Mouse (Mus musculus) heart, embryonic 16.5 days (tissue): ENCODE data around the gene Nav1. TPM values are rescaled to one million over a fixed set of nuclear protein-coding genes. Genes with fewer than 3 reads are reported as not detected.

Experiments
- ATAC-seq: fragments of 200-750 bp; cut with Nextera tagmentation; replicated peaks from 2 replicates; pipeline ENCODE4 v1.8.0; 2017; ENCODE audit warnings: moderate number of reproducible peaks; ENCODE audit not compliant: insufficient read depth, low FRiP score; ENCODE audit errors: extremely low read depth
- H3K27ac ChIP-seq: fragments of 300-500 bp; sonication (generic); 2 replicates; pipeline ENCODE4 v1.5.1; 2014; ENCODE audit warnings: mild to moderate bottlenecking, low read length, control low read depth, moderate library complexity
- H3K27me3 ChIP-seq: fragments of 300-500 bp; sonication (generic); 2 replicates; pipeline ENCODE4 v1.6.1; 2014; ENCODE audit warnings: low read length, mixed read lengths; ENCODE audit not compliant: control insufficient read depth, insufficient read depth
- H3K36me3 ChIP-seq: fragments of 300-500 bp; sonication (generic); 2 replicates; pipeline ENCODE4 v1.6.1; 2014; ENCODE audit not compliant: control insufficient read depth, insufficient read depth
- H3K4me1 ChIP-seq: fragments of 300-500 bp; sonication (generic); 2 replicates; pipeline ENCODE4 v1.6.1; 2014; ENCODE audit warnings: low read length, mixed read lengths; ENCODE audit not compliant: control insufficient read depth, insufficient read depth
- H3K4me2 ChIP-seq: fragments of 300-500 bp; sonication (generic); 2 replicates; pipeline ENCODE4 v1.6.1; 2014; ENCODE audit warnings: low read depth, mild to moderate bottlenecking, control low read depth, low read length
- H3K4me3 ChIP-seq: fragments of 300-500 bp; sonication (generic); 2 replicates; pipeline ENCODE4 v1.5.1; 2014; ENCODE audit warnings: mild to moderate bottlenecking, control low read depth, low read length
- H3K9ac ChIP-seq: fragments of 300-500 bp; sonication (generic); 2 replicates; pipeline ENCODE4 v1.6.1; 2014; ENCODE audit warnings: low read length, control low read depth
- H3K9me3 ChIP-seq: fragments of 300-500 bp; sonication (generic); replicated peaks from 2 replicates; pipeline ENCODE4 v1.6.1; 2016; ENCODE audit warnings: low read length; ENCODE audit not compliant: control insufficient read depth
- WGBS: fragments of 180-500 bp; shearing (Covaris S2); extraction: QIAGEN DNeasy Blood & Tissue Kit; methylation state at CpG from one replicate; pipeline ENCODE4 v1.1.7; 2014; 5-methylcytosine and 5-hydroxymethylcytosine counted together
- polyA plus RNA-seq: library from polyadenylated mRNA; unstranded; fragments of >200 nt; fragmentation: Nextera tagmentation; extraction: Ambion mirVana; gene quantifications from 2 replicates; pipeline ENCODE4 v1.2.1, GENCODE M21; 2015

Nav1 gene
- polyA plus RNA-seq, 1 experiment from 2014 or later, result 22.6 TPM

DNA sequence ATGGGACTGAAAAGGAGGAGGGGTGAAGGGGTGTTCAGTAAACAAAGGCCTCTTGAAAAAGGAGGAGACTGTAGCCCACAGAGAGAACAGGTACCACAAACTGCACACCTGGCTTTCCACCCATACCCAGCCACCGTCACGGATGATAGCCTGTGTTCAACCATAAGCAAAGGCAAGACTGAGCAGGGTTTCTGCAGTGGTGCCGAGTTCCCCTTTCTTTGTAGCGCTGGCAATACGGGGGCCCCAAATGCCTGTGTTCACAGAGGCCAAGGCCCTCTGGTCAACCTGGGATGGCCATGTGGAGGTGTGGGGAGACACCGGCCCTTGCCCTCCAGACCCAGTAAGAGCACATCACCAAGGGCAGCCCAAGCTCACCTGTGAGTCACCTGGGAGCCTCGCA, 70.3 kb downstream of the Nav1 start:
- no peak for ATAC-seq
- Histone ChIP-seq H3K9ac (no peak overlapping the region), H3K4me2 (no peak overlapping the region), H3K4me3 (no peak overlapping the region), H3K9me3 (no peaks in the 10 kb centered on the region), H3K27me3 (no peaks in the 10 kb centered on the region), H3K27ac (no peak overlapping the region), H3K4me1 (peaks cover 37% of the 10 kb centered on the region), H3K36me3 (peaks cover 2% of the 10 kb centered on the region; the same call in 1 of the 2 replicates)
- 91% methylated on average over 7 of the region's 7 CpGs for WGBS

DNA sequence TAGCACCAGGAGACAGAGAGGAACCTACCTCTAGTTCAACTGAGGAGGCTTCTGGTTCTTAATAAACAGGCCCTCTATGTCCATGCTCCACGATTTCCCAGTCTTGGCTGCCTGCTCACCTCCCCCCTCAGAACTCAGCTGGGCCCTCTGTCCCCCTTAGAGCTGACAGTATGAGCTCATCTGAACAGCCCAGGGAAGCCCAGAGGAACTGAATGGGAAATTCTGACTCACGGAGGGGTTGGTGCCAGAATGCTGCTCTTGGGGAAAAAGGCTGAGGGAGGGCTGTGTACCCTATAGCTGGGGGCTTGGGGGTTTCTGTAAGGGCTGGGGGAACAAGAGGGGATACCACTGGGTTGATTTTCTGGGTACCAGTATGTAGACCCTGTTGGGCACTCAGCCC, 70.8 kb downstream of the Nav1 start:
- H3K36me3 ChIP-seq, result peaks cover 2% of the 10 kb centered on the region; the same call in 1 of the 2 replicates
- H3K9me3 ChIP-seq, result no peaks in the 10 kb centered on the region
- H3K27me3 ChIP-seq, result no peaks in the 10 kb centered on the region
- ATAC-seq, result no peak
- H3K27ac ChIP-seq, result peak overlapping the region; percentile 9; the same call in 1 of the 2 replicates
- H3K4me2 ChIP-seq, result no peak overlapping the region
- no peak overlapping the region for H3K4me3 ChIP-seq
- H3K4me1 ChIP-seq, result peaks cover 41% of the 10 kb centered on the region
- WGBS, result 22% methylated on average over 2 of the region's 2 CpGs
- H3K9ac ChIP-seq, result no peak overlapping the region

DNA sequence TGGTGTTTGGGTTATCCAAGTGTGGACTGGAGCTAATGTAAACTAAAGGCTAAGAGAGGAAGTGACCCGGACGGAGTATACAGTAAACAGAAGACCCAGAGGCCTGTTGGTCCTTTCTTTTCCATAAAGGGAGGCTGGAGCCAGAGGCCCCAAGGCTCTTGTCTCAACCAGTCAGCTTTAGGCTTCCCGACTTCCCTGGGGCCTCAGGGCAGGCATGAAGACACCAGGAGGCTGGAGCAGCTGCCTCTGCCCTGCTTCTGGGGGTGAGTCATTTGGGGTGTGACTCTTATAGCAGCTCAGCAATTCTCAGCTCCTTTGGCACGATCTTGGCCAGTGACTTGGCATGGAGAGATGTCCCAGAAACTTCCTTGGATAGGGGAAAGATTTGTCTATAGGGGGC, 71.8 kb downstream of the Nav1 start:
- peaks cover 41% of the 10 kb centered on the region for H3K4me1 ChIP-seq
- H3K36me3 ChIP-seq, result peaks cover 2% of the 10 kb centered on the region; the same call in 1 of the 2 replicates
- H3K27me3 ChIP-seq, result no peaks in the 10 kb centered on the region
- H3K4me2 ChIP-seq, result no peak overlapping the region
- peak overlapping the region; percentile 41 for H3K27ac ChIP-seq
- H3K4me3 ChIP-seq, result no peak overlapping the region
- H3K9me3 ChIP-seq, result no peaks in the 10 kb centered on the region
- no peak for ATAC-seq
- 25% methylated on average over 4 of the region's 4 CpGs for WGBS
- 0 out of 2 replicates have a peak overlapping the region, but pooled peaks have one; percentile 3 for H3K9ac ChIP-seq

DNA sequence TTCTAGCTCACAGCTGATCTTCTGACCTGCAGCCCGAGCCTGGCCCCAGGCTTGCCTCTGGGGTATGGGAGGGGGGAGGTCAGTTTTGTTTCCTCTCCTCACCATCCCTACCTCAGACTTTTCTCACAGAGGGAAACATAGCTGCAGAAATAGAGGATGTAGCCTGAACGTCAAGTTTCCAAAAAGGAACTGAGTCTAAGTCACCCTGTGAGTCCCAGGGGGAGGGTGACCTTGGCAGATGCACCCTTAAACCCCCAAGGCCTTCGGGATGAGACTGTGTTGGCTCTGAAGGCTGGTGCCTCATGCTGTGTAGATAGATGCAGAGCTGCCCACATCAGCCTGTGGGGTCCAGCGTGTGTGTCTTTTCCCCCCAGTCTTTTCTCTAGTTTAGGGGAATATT, 72.3 kb downstream of the Nav1 start:
- H3K4me1 ChIP-seq, result peaks cover 39% of the 10 kb centered on the region
- H3K4me3 ChIP-seq, result no peak overlapping the region
- ATAC-seq, result no peak
- H3K9ac ChIP-seq, result no peak overlapping the region
- WGBS, result 50% methylated on average over 4 of the region's 4 CpGs
- H3K36me3 ChIP-seq, result peaks cover 2% of the 10 kb centered on the region; the same call in 1 of the 2 replicates
- H3K27me3 ChIP-seq, result no peaks in the 10 kb centered on the region
- no peaks in the 10 kb centered on the region for H3K9me3 ChIP-seq
- peak overlapping the region; percentile 41 for H3K27ac ChIP-seq
- no peak overlapping the region for H3K4me2 ChIP-seq

DNA sequence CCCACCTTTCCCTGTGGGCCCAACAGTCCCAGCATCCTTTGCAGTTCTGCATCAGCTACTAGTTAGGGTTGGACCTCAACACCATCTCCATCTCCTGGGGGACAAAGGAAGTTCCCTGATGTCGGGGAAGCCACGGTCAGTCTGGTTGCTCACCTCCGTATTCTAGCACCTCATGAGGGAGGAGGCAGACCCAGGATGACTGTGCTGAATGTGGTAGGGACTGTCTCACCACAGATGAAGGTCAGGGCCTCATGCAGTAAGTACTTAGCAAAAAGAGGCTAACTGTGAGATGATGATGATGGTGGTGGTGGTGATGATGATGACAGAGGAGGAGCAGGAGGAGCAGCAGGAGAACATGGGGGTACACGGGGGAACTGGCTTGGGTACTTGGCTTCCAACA, 73.0 kb downstream of the Nav1 start:
- Histone ChIP-seq H3K4me3 (no peak overlapping the region), H3K27ac (no peak overlapping the region), H3K36me3 (peaks cover 2% of the 10 kb centered on the region; the same call in 1 of the 2 replicates), H3K27me3 (no peaks in the 10 kb centered on the region), H3K9me3 (no peaks in the 10 kb centered on the region), H3K9ac (no peak overlapping the region), H3K4me2 (no peak overlapping the region), H3K4me1 (peaks cover 37% of the 10 kb centered on the region)
- no peak for ATAC-seq
- 90% methylated on average over 4 of the region's 4 CpGs for WGBS

DNA sequence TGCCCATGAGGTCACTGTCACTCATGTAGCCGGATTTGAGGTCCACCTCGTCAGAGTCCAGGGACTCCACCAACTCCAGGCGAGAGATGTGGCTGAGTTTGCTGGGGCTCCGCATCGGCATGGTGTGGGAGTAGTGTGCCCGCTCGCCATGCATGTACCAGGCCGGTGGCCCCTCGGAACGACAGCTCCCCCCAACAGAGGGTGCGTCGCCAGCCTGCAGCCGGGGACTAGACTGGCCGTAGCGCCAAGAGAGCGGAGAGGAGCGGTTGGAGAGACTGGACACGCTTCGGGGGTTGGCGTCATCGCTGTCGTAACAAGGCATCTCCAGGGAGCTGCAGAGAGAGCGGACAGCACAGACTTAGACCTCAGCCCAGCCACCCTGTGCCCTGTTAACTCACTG, 74.7 kb downstream of the Nav1 start:
- Histone ChIP-seq H3K27ac (no peak overlapping the region), H3K4me1 (peaks cover 29% of the 10 kb centered on the region), H3K36me3 (peaks cover 8% of the 10 kb centered on the region)

DNA sequence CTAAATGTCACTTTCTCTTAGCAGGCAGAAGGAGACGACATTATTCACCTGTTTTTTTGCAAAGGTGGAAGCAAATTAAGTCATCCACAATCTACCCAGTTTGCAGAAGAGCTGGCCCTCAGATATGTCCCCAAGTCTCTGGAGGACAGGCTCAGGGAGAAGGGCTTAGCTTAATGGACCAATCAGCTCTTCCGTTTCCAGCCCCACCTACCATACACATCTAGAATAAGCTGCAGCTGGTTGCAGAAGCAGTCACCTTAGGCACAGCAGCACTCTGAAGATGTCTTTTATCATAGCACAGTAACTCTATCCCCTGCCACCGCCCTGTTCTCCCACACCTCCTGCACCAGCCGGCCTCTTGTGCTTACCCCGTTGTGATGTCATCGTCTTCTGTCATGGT, 75.1 kb downstream of the Nav1 start:
- Histone ChIP-seq H3K4me2 (no peak overlapping the region), H3K27ac (no peak overlapping the region), H3K27me3 (no peaks in the 10 kb centered on the region), H3K9me3 (no peaks in the 10 kb centered on the region), H3K9ac (no peak overlapping the region), H3K4me1 (peaks cover 29% of the 10 kb centered on the region), H3K36me3 (peaks cover 8% of the 10 kb centered on the region), H3K4me3 (no peak overlapping the region)
- 82% methylated on average over 6 of the region's 6 CpGs for whole genome bisulfite sequencing
- no peak for ATAC-seq

More for the DNA sequence above, 74.7 kb downstream of the Nav1 start:
- Histone ChIP-seq H3K9me3 (no peaks in the 10 kb centered on the region), H3K4me2 (no peak overlapping the region), H3K9ac (no peak overlapping the region), H3K27me3 (no peaks in the 10 kb centered on the region), H3K4me3 (no peak overlapping the region)
- no peak for ATAC-seq
- 89% methylated on average over 23 of the region's 23 CpGs for WGBS

DNA sequence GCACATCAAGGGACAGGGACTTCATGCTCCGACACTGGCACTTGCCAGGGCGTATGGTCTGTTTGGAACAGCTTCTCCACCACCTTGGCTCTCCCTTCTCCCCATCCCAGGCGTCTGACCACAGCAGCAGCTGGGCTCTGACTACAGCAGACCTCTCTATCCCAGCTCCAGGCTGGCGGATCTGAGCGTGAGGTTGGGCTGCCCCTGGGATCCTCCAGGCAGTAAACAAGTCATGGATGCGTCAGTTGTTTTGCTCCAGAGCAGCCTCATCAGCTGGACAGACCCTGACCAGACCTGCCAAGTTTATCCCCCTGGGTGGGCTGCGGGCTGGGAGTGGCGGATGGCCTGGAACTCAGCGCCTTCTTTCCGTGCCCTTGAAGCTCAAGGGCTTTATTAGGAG, 76.0 kb downstream of the Nav1 start:
- no peak; the same call in 1 of the 2 replicates for ATAC-seq
- Histone ChIP-seq H3K4me3 (no peak overlapping the region), H3K9ac (peak overlapping the region; percentile 45), H3K27me3 (no peaks in the 10 kb centered on the region), H3K9me3 (no peaks in the 10 kb centered on the region), H3K27ac (peak overlapping the region; percentile 38), H3K36me3 (peaks cover 8% of the 10 kb centered on the region), H3K4me2 (no peak overlapping the region), H3K4me1 (peaks cover 21% of the 10 kb centered on the region)
- 52% methylated on average over 10 of the region's 10 CpGs for WGBS

DNA sequence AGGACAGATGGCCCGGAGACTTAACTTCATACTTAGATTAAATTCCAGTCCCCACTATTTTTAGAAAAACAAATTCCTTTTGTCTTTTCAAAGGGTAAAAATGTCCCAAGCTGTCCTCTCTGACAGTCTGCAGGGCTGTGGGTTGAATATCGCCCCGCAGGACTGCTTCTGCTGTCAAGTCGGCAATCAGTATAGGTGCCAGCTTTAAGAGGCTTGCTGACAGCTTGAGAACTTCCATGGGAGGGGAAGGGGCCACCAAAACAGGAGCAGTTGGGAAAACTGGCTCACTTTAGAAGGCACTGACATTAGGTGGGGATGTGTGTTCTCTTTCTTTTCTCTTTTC, 82.6 kb downstream of the Nav1 start:
- no peaks in the 10 kb centered on the region for H3K27me3 ChIP-seq
- 17% methylated on average over 4 of the region's 4 CpGs for WGBS
- peak overlapping the region; percentile 35 for H3K4me2 ChIP-seq
- no peak overlapping the region for H3K4me3 ChIP-seq
- ATAC-seq, result peak; percentile 93
- no peak overlapping the region; the same call in 1 of the 2 replicates for H3K9ac ChIP-seq
- 0 out of 2 replicates have a peak, but pooled peaks cover 2% of the 10 kb centered on the region for H3K9me3 ChIP-seq
- peaks cover 24% of the 10 kb centered on the region for H3K4me1 ChIP-seq
- peaks cover 5% of the 10 kb centered on the region; the same call in 1 of the 2 replicates for H3K36me3 ChIP-seq
- peak overlapping the region; percentile 95 for H3K27ac ChIP-seq
